Mouse (Mus musculus): ENCODE results near the gene Tepp. TPM values are rescaled to one million over a fixed set of nuclear protein-coding genes. Genes with fewer than 3 reads are reported as not detected.

The Tepp gene
- total RNA-seq, 2 experiments from 2014 or later, result not detected

DNA sequence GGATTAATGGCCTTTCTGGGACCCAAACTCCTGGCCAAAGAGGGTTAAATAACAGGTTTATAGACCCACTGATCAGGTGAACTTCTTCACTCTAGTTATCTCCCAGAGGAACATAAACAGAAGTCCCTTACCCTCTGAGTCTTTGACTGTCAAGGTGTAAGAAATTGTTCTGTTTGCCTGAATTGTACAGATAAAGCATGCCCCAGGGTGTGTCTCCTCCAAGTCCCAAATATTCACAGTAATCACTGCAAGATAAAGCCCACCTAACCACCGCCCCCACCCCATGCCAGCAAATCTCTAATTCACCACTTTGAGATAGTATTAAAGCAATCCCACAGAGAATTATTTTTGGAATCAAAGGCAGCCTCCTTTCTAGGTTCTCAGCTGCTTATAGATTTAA, 20.0 kb downstream of the Tepp start:
- no peak for DNase-seq (ENCODE audit: extremely low spot score in 1 of 2, low spot score in 1 of 2)

DNA sequence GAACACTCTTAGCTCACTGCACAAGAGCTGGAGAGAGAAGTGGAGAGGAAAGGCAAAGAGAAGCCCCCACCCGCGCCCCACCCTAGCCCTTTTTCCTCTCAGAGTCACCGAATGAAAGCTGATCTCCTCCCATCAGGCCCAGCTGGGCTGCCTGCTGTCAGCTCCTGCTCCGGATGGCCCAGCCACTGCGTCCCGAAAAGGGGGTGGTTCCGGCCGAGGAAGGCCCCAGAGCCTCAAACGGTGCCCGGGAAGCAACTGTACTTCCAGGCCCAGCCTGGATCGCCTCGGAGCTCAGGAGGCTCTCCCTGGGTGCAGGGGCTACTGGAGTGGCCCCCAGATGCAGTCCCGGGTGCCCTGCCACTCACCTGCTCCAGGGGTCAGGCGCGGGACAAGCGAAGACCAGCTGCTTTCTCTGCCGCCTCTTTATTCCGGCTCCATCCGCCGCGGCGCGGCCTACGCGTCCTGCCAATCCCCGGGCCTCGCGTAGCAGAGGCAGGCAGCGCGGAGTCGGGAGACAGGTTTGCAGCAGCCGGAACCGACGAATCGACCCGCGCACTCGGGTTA, 20.9 kb downstream of the Tepp start:
- peak in 1 of 2 experiments; percentile 45 for DNase-seq (ENCODE audit: extremely low spot score in 1 of 2, low spot score in 1 of 2)

DNA sequence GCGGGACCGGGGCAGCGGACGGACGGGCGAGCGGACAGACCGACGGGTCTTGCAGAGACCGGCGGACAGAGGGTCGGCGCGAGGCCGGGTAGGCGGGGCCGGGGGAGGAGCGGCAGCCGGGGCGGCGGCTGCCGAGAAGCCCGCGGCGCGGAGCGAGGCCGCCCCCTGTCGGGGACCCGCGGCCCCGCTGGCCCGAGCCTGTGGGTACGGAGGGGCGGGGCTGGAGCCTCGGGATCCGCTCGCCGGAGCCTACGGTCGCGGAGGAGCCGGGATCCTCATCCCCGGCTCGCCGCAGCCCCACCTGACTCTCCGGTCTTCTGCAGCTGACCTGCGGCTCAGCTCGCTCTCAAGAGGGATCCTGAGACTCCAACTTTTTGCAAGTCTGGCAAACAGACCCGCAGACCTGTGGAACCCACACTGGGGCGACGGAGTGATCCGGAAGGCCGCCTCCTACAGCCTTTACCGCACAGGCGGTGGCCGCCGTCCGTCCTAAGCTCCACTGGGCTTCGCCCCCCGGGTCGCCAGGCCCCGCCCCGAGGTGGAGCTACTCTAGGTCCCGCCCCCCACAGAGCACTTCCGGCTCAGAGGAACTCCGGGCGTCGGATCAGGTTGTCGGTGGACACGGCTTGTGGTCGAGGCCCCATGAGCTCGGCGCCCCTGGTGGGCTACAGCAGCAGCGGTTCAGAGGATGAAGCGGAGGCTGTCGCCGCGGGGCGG, 21.5 kb downstream of the Tepp start, which contains the start of the genes Zfp319 and Usb1:
Gene Zfp319, minus strand, starts transcription at position 231 of the 717 bp plus-strand sequence.
Gene Usb1, plus strand, starts transcription at position 565 of the 717 bp plus-strand sequence.
- peak; percentile 86 to 92 for DNase-seq (ENCODE audit: extremely low spot score in 1 of 2, low spot score in 1 of 2)

- DNase-seq (ENCODE audit: extremely low spot score in 1 of 2, low spot score in 1 of 2), result no peak
Measured at GRCm38 (mm10) chr8:95332437-95333199, 22.3 kb downstream of the Tepp start.

GRCm38 (mm10) chr8:95335706-95336105, 25.3 kb downstream of the Tepp start:
- no peak for DNase-seq (ENCODE audit: extremely low spot score in 1 of 2, low spot score in 1 of 2)

GRCm38 (mm10) chr8:95336363-95336762, 26.0 kb downstream of the Tepp start:
- no peak for DNase-seq (ENCODE audit: extremely low spot score in 1 of 2, low spot score in 1 of 2)

DNA sequence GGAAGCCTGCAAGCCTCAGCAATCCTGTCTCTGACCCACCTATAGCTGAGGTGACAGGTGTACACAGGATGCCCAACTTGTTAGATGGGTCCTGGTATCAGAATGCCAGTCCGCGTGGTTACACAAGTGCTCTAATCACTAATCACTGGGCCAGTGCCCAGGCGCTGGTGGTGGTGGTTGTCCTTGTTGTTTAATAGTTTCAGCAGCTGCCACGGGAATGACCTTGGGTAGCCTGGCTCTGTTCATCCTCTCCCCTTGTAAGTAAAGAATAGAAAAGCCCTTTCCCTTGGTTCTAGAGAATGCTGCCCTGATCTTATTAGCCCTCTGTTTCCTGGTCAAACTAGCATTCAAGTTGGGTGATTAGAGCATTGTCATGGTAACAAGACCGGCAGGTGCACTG, 31.4 kb downstream of the Tepp start:
- no peak for DNase-seq (ENCODE audit: extremely low spot score in 1 of 2, low spot score in 1 of 2)

DNA sequence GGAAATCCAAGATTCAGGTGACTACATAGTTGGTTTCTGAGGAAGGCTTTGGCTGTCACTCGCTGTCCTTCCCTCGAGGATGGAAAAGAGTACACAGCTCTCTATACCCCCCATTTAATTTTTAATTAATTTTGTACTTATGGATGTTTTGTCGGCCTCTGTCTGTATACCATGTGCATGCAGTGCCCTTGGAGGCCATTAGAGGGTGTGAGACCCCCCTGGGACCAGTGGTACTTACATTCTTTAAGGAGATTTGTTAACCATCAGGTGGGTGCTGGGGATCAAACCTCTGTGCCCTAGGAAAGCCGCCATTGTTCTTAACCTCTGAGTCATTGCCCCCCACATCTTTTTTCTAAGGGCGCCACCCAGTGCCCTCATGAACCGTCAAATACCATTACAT, 34.3 kb downstream of the Tepp start:
- no peak for DNase-seq (ENCODE audit: extremely low spot score in 1 of 2, low spot score in 1 of 2)

GRCm38 (mm10) chr8:95346643-95347545, 36.5 kb downstream of the Tepp start:
- DNase-seq (ENCODE audit: extremely low spot score in 1 of 2, low spot score in 1 of 2), result peak; percentile 68 to 90

DNA sequence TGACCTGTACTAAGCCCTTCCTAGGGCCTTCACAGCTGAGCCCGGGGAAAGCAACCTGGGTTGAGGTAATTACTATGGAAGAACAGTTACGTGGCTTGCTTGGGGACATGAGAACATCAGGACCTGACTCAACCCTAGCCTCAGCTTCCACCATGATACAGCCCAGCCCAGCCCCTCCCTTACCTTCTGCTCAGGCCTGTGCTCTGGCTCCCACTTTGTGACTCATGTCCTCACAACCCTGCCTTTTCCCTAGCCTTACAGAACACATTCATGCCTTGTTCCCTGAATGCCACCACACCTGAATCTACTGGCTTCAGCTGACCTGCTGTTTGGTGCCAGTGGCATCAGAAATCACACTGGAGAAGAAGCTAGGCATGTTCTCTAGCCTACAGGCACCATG, 38.0 kb downstream of the Tepp start:
- DNase-seq (ENCODE audit: extremely low spot score in 1 of 2, low spot score in 1 of 2), result no peak

- peak; percentile 42 to 68 for DNase-seq (ENCODE audit: extremely low spot score in 1 of 2, low spot score in 1 of 2)
Measured at GRCm38 (mm10) chr8:95348811-95349630, 38.7 kb downstream of the Tepp start.

DNA sequence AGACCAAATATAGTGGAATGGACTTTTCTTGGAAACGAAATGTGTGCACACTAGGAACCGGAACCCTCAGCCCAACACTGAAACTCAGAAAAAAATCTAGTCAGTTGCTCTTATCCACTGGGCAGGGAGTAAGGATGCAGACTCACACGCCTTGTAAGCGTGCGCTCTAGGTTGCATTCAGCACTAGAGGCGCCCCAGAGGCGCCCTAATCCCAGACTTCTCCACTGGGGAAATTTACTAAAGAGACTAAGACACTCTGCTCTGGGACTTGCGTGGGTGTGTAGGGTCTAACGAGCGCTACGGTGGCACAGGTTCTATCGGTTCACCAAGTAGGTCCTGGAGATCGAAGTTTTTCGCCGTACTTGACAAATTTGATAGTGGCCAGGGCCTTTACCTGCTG, 41.1 kb downstream of the Tepp start:
- no peak for DNase-seq (ENCODE audit: extremely low spot score in 1 of 2, low spot score in 1 of 2)

DNA sequence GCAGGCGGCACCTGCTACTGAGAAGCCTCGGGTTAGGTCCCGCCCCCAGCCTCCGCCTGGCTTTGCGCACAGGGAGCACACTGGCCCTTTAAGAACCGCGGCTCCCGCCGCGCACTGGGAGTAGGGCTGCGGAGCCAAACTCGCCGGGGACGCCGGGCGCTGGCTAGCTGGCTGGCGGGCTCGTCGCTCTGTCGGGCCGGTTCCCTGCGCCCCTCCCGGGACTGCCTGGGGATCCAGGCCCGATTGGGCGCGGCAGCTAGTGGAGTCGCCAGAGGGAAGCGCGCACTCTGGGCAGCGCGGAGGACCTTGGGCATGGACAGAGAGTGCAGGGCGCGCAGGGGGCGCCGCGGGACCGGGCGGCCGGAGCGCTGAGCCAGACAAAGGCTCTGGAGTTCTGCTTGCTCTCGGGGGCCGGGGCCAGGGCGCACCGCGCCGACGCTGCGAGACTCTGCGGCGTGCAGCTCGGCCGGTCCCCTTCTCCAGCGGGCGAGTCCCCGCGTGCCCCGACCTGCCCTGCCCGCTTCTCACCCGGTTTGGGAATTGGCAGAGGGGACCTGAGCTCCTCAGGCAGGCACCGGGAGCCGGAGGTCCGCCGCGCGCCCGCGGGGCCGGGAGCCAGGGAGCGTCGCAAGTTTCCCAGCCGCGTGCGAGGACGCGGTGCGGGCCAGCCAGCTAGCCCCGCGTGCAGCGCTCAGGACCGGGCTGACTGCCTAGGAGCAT, 41.9 kb downstream of the Tepp start, which contains the start of gene Mmp15:
Gene Mmp15, plus strand, starts transcription at position 118 of the 720 bp plus-strand sequence.
- DNase-seq (ENCODE audit: extremely low spot score in 1 of 2, low spot score in 1 of 2), result peak; percentile 56 to 58

- DNase-seq (ENCODE audit: extremely low spot score in 1 of 2, low spot score in 1 of 2), result no peak
Measured at GRCm38 (mm10) chr8:95352871-95353866, 42.8 kb downstream of the Tepp start.

DNA sequence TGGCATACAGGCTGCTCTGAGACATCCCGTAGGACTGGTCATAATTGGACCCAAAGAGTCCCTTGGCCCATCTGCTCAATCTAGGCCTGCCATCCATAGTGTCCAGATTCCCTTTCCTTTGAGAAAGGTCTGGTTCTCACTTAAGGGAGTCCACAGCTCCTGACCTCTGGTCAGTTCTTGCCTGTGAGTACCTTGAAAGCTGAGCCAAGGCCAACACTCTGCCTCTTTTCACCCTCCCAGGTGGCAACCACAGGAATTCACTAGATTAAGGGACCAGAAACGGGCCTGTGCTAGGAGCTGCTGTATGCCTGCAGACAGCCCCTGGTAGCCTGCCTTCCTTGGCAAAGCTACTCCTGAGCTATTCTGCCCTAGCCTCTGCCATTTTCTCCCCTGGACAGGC, 44.2 kb downstream of the Tepp start:
- no peak for DNase-seq (ENCODE audit: extremely low spot score in 1 of 2, low spot score in 1 of 2)

- DNase-seq (ENCODE audit: extremely low spot score in 1 of 2, low spot score in 1 of 2), result no peak
Measured at GRCm38 (mm10) chr8:95358550-95359411, 48.4 kb downstream of the Tepp start.
